Mouse (Mus musculus) cerebellum, adult (tissue): Measurements from ENCODE around the gene Tmem243.
"Not testable (repeated sequence)": the region's sequence is repeated elsewhere in the genome, so short reads cannot be mapped to it uniquely, and the experiment has no call there.

Source experiments
- ATAC-seq: cut with Nextera tagmentation; 2 replicates; pipeline ENCODE4 v1.9.2; 2017; ENCODE audit warnings: mild to moderate bottlenecking, moderate library complexity, mixed read lengths; ENCODE audit not compliant: insufficient number of reproducible peaks, low FRiP score, low TSS enrichment

Gene Tmem243

GRCm38 (mm10) chr5:9165151-9165550 is 64.7 kb downstream of the Tmem243 start:
- not testable (repeated sequence) for ATAC-seq

- ATAC-seq = no peak
Measured at GRCm38 (mm10) chr5:9166366-9166765, 65.9 kb downstream of the Tmem243 start.

DNA sequence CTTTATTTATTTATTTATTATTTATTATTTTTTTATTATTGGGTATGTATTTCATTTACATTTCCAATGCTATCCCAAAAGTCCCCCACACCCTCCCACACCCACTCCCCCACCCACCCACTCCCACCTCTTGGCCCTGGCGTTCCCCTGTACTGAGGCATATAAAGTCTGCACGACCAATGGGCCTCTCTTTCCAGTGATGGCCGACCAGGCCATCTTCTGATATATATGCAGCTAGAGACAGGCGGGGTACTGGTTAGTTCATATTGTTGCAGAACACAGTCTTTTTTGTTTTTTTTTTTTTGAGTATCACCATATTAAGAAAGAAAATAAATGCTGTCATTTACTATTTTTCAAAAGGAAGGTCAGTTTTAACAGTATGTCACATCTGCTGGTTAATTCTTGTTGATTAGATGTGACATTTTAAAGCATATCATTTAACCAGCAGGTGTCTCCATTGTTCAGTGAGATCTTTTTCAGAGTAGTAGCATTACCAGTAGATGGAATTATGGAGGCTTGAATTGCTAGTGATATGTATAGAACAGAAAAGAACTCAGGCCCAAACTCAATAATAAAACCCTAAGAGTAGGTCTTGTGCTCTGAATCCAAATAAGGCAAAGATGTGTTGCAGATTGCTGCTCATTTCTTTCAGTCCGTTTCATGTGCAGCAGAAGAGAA is 69.0 kb downstream of the Tmem243 start:
- ATAC-seq = 0 out of 2 replicates have a peak, but pooled peaks have one; percentile 31

DNA sequence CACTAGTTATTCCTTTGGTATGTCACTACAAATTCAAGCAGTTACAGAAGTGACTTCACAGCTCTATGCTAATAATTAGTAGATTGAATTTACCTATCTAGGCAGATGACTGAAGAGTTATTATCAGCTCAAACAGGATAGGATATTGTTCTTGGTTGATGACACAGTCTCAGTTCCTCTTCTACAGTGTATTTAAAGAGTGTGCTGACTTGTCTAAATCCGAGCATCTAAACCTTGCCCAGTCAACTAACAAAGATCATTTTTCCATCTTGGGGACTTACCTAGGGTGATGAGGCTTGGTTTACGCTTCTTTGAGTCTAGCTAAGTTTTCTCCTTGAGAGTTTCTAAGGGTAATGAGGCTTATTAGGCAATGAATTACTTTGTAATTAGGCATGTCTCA is 72.8 kb downstream of the Tmem243 start:
- no peak for ATAC-seq

DNA sequence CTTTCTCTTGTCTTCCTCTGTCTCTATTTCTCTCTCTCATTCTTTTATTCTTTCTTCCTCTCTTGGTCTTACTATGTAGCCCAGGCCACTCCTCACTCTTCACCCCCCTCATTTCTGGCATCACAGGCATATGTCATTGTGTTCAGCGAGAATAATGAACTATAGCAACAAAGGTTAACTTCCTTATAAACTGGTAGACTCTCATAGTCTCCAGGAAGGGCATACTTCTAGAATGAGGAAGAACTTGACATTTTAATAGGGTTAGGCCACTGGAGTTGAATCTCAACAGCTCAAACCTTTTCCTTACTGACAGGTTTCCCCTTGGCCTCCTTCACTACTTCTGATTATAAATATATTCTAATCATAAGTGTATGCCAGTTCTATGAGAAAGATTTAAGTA is 86.0 kb downstream of the Tmem243 start:
- ATAC-seq = no peak
